Mouse (Mus musculus): ENCODE data around the gene 2210407C18Rik.

Gene 2210407C18Rik

GRCm38 (mm10) chr11:58602062-58602461, 13.8 kb downstream of the 2210407C18Rik start:
- DNase-seq (ENCODE audit: low read depth, low spot score), result no peak

- DNase-seq (ENCODE audit: low read depth, low spot score), result no peak
Observed at GRCm38 (mm10) chr11:58597837-58598236, 18.0 kb downstream of the 2210407C18Rik start.

GRCm38 (mm10) chr11:58594814-58595213, 21.1 kb downstream of the 2210407C18Rik start, which contains the start of gene Olfr324:
Gene Olfr324 (plus strand): TSS chr11:58595114.
- no peak for DNase-seq (ENCODE audit: low read depth, low spot score)

- peak; percentile 39 for DNase-seq (ENCODE audit: low read depth, low spot score)
Observed at GRCm38 (mm10) chr11:58588620-58589250, 27.1 kb downstream of the 2210407C18Rik start.

GRCm38 (mm10) chr11:58587898-58588348, 28.0 kb downstream of the 2210407C18Rik start:
- peak; percentile 11 for DNase-seq (ENCODE audit: low read depth, low spot score)

GRCm38 (mm10) chr11:58578636-58579035, 37.2 kb downstream of the 2210407C18Rik start:
- DNase-seq (ENCODE audit: low read depth, low spot score), result peak; percentile 55

GRCm38 (mm10) chr11:58577430-58577829, 38.4 kb downstream of the 2210407C18Rik start, which contains the start of gene Olfr325:
Gene Olfr325 (plus strand): TSS chr11:58577730.
- no peak for DNase-seq (ENCODE audit: low read depth, low spot score)

- DNase-seq (ENCODE audit: low read depth, low spot score), result no peak
Observed at GRCm38 (mm10) chr11:58570405-58570804, 45.5 kb downstream of the 2210407C18Rik start, which contains the start of gene Olfr224. Gene Olfr224 (minus strand): TSS chr11:58570553.

Measured in brain, adult 2 months (tissue).